Mouse (Mus musculus) lung, embryonic 14.5 days (tissue): ENCODE data around the gene AC141477.1. TPM values are rescaled to one million over a fixed set of nuclear protein-coding genes. Genes with fewer than 3 reads are reported as not detected.

Source experiments
- ATAC-seq: fragments of 200-750 bp; cut with Nextera tagmentation; 2 replicates; pipeline ENCODE4 v1.8.0; 2017; ENCODE audit warnings: mild to moderate bottlenecking, moderate TSS enrichment, moderate library complexity; ENCODE audit not compliant: insufficient read depth
- DNase-seq: peaks from one replicate; pipeline ENCODE4 v3.0.0-alpha.2; 2015
- H3K27ac ChIP-seq: fragments of 300-500 bp; sonication (generic); 2 replicates; pipeline ENCODE4 v1.5.1; 2014; ENCODE audit warnings: low read depth, mild to moderate bottlenecking, moderate library complexity
- H3K27me3 ChIP-seq: fragments of 300-500 bp; sonication (generic); 2 replicates; pipeline ENCODE4 v1.6.1; 2014; ENCODE audit warnings: low read length, control low read depth; ENCODE audit not compliant: insufficient read depth
- H3K36me3 ChIP-seq: fragments of 300-500 bp; sonication (generic); 2 replicates; pipeline ENCODE4 v1.6.1; 2014; ENCODE audit warnings: control low read depth; ENCODE audit not compliant: insufficient read depth
- H3K4me1 ChIP-seq: fragments of 300-500 bp; sonication (generic); 2 replicates; pipeline ENCODE4 v1.6.1; 2014; ENCODE audit warnings: antibody characterized with exemption, control low read depth; ENCODE audit not compliant: insufficient read depth
- H3K4me2 ChIP-seq: fragments of 300-500 bp; sonication (generic); 2 replicates; pipeline ENCODE4 v1.6.1; 2014; ENCODE audit warnings: mild to moderate bottlenecking
- H3K4me3 ChIP-seq: fragments of 300-500 bp; sonication (generic); 2 replicates; pipeline ENCODE4 v1.5.1; 2014; ENCODE audit warnings: low read depth, low read length
- H3K9ac ChIP-seq: fragments of 300-500 bp; sonication (generic); 2 replicates; pipeline ENCODE4 v1.6.1; 2014
- H3K9me3 ChIP-seq: fragments of 300-500 bp; sonication (generic); 2 replicates; pipeline ENCODE4 v1.6.1; 2016; ENCODE audit warnings: low read depth, low read length, control low read depth
- CTCF ChIP-seq: IDR thresholded peaks from 2 replicates; pipeline ENCODE4 v1.5.1; 2016; ENCODE audit warnings: antibody characterized with exemption, low read depth
- WGBS: fragments of 180-500 bp; shearing (Covaris S2); extraction: QIAGEN DNeasy Blood & Tissue Kit; methylation state at CpG from one replicate; pipeline ENCODE4 v1.1.7; 2014; 5-methylcytosine and 5-hydroxymethylcytosine counted together
- polyA plus RNA-seq: library from polyadenylated mRNA; unstranded; fragments of >200 nt; fragmentation: Nextera tagmentation; extraction: Ambion mirVana; gene quantifications from 2 replicates; pipeline ENCODE4 v1.2.1, GENCODE M21; 2014

AC141477.1 gene
- polyA plus RNA-seq, 1 experiment from 2014 or later = not detected

DNA sequence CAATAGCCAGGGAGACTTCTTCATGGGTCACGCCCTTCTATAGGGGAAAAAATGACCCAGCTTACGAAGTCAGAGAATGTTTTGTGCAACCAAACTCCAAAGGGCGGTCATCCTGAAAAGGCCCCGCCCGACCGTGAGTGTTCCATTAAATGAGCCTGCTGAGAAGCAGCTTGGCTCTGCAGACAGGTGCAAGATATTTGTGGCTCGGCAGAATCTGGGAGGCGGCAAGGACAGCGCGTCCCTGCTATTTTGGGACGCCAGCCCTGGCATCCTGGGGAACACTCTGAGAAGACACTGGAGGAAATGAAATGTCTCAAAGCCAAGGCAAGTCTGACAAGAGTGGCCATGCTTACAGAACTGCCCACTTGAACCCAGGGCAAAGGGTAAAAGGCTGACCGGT, 23.4 kb downstream of the AC141477.1 start:
- H3K27ac ChIP-seq = no peak overlapping the region

DNA sequence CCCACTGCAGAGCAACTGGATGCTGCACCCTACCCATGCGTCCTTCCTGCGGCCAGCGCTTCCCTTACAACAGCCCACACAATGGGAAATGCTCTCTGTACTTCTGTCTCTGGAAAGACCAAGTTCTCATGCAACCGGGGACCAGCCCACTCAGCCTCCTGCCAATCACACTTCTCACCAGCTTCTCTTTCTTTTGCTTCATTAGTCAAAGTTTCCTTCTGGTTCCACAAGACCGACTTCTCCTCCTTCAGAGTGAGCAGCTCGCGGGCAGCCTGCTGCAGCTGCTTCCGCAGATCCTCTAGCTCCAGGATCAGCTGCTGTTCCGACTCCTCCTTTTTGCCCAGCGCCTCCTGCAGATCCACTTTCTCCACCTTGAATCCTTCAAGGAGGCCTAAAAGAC, 31.7 kb downstream of the AC141477.1 start:
- Histone ChIP-seq H3K4me2 (no peak overlapping the region), H3K9ac (no peak overlapping the region), H3K27ac (no peak overlapping the region), H3K4me1 (no peaks in the 10 kb centered on the region), H3K27me3 (no peaks in the 10 kb centered on the region), H3K36me3 (peaks cover 90% of the 10 kb centered on the region), H3K4me3 (no peak overlapping the region), H3K9me3 (no peaks in the 10 kb centered on the region)
- TF ChIP-seq CTCF = no peak
- WGBS = 95% methylated on average over 10 of the region's 10 CpGs
- ATAC-seq (no peak), DNase-seq (no peak)

More for the DNA sequence above, 23.4 kb downstream of the AC141477.1 start:
- Histone ChIP-seq H3K4me3 (no peak overlapping the region), H3K9me3 (no peaks in the 10 kb centered on the region), H3K27me3 (no peaks in the 10 kb centered on the region), H3K36me3 (peaks cover 96% of the 10 kb centered on the region), H3K9ac (no peak overlapping the region), H3K4me2 (no peak overlapping the region), H3K4me1 (no peaks in the 10 kb centered on the region)
- no peak for DNase-seq
- TF ChIP-seq CTCF = no peak
- WGBS = 92% methylated on average over 12 of the region's 12 CpGs
- no peak for ATAC-seq

DNA sequence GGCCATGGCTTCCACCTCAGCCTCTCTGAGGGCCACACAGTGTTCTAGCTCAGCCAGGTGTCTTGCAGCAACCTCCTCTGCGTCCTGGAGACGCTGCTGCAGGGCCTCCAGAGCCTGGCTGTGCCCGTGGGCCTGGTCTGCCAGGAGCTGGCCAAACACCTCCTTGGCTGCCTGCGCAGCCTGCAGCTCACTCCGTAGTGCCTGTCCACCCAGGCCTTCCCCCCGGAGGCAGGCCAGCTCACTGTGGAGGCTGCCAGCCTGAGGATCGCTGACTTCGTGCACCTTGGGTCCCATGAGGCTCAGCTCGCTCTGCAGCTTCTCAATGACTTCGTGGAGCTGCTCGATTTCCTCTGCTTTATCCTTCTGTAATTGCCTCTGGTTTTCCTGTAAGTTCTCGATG, 47.6 kb downstream of the AC141477.1 start:
- DNase-seq = no peak
- Histone ChIP-seq H3K9me3 (no peaks in the 10 kb centered on the region), H3K4me2 (no peak overlapping the region), H3K36me3 (peaks cover 74% of the 10 kb centered on the region), H3K4me3 (no peak overlapping the region), H3K27me3 (no peaks in the 10 kb centered on the region), H3K9ac (no peak overlapping the region), H3K27ac (no peak overlapping the region), H3K4me1 (no peaks in the 10 kb centered on the region)
- no peak for ATAC-seq
- WGBS = 94% methylated on average over 12 of the region's 12 CpGs
- TF ChIP-seq CTCF = no peak

DNA sequence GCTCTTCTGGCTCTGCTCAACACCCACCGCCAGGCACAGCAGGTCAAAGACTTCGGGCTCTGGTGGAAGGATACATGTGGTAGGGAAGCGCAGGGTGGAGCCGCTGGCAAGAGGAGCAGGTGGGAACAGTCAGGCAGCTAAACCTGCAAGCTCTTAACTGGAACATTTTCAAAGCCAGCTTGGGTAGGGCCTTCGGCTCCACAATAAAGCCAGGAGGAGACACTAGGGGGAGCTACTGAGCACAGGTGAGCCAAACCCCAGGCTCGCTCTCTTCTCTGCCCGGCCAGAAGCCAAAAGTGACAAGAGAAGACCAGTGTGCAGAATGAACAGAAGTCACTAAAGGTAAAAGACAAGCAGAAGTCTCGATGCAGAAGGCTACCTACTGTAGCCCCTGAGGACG, 48.5 kb downstream of the AC141477.1 start:
- Histone ChIP-seq H3K4me3 (no peak overlapping the region), H3K9me3 (no peaks in the 10 kb centered on the region), H3K4me1 (no peaks in the 10 kb centered on the region), H3K36me3 (peaks cover 73% of the 10 kb centered on the region), H3K4me2 (no peak overlapping the region), H3K27ac (no peak overlapping the region), H3K27me3 (no peaks in the 10 kb centered on the region), H3K9ac (no peak overlapping the region)
- ATAC-seq (no peak), DNase-seq (peak; percentile 35)
- 85% methylated on average over 9 of the region's 9 CpGs for WGBS
- peak; percentile 60 for TF ChIP-seq CTCF

DNA sequence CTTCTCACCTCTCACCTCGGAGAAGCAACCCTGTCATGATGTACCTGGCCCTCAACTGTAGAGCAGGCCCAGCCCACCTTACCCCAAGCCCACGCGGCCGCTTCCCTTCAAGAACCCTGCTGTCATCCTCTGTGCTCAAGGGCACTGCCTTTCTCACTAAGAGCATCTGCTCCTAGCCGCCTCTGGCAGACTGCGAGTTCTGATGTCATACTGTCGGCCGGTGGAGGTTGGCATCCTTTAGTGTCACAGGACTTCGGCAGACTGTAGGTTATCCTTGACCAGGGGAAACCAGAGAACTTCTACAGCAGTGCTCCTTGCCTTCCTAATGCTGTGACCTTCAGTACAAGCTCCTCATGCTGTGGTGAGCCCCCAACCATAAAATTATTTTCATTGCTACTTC, 49.1 kb downstream of the AC141477.1 start:
- TF ChIP-seq CTCF = no peak
- Histone ChIP-seq H3K27ac (no peak overlapping the region), H3K4me1 (no peaks in the 10 kb centered on the region), H3K4me2 (no peak overlapping the region), H3K4me3 (no peak overlapping the region), H3K9ac (no peak overlapping the region), H3K9me3 (no peaks in the 10 kb centered on the region), H3K27me3 (no peaks in the 10 kb centered on the region), H3K36me3 (peaks cover 73% of the 10 kb centered on the region)
- 91% methylated on average over 9 of the region's 9 CpGs for WGBS
- no peak for DNase-seq
- ATAC-seq = no peak

Other genes with a start within 250 kb of the AC141477.1 start
- 44.6 and 45.0 TPM in 2 replicates for gene Prmt2, start 202.6 kb downstream of the AC141477.1 start, polyA plus RNA-seq
- 0.16 TPM in 1 of 2 replicates, not detected in the other for gene S100b, start 186.6 kb downstream of the AC141477.1 start, polyA plus RNA-seq
- gene Dip2a, start 95.2 kb downstream of the AC141477.1 start, polyA plus RNA-seq = 6.5 and 6.6 TPM in 2 replicates
- gene Pcnt, start 2.3 kb upstream of the AC141477.1 start, polyA plus RNA-seq = 20.3 and 23.0 TPM in 2 replicates
- gene 2610028H24Rik, start 8.6 kb upstream of the AC141477.1 start, polyA plus RNA-seq = 0.14 TPM in 1 of 2 replicates, not detected in the other
- 66.8 and 67.6 TPM in 2 replicates for gene Mcm3ap, start 28.5 kb upstream of the AC141477.1 start, polyA plus RNA-seq
- gene Ybey, start 28.7 kb upstream of the AC141477.1 start, polyA plus RNA-seq = 5.7 and 6.1 TPM in 2 replicates
- 21.5 and 28.4 TPM in 2 replicates for gene Lss, start 91.1 kb upstream of the AC141477.1 start, polyA plus RNA-seq
- not detected in 2 replicates for gene Spatc1l, start 121.8 kb upstream of the AC141477.1 start, polyA plus RNA-seq
- 0.12 TPM in 1 of 2 replicates, not detected in the other for gene Ftcd, start 135.2 kb upstream of the AC141477.1 start, polyA plus RNA-seq
- 168 and 170 TPM in 2 replicates for gene Col6a2, start 183.2 kb upstream of the AC141477.1 start, polyA plus RNA-seq